Mouse (Mus musculus) liver, adult 2 months (tissue): ENCODE results near the gene Daam2.

Source experiments
- CTCF ChIP-seq: fragments of 200-500 bp; IDR thresholded peaks from 2 replicates; pipeline ENCODE4 v1.5.1; 2011; ENCODE audit warnings: low read depth, low read length, control low read depth
- POLR2A ChIP-seq: fragments of 200-500 bp; IDR thresholded peaks from 2 replicates; pipeline ENCODE4 v1.6.1; 2011; ENCODE audit warnings: low read length, control low read depth; ENCODE audit not compliant: insufficient read depth; ENCODE audit errors: extremely low read depth

DNA sequence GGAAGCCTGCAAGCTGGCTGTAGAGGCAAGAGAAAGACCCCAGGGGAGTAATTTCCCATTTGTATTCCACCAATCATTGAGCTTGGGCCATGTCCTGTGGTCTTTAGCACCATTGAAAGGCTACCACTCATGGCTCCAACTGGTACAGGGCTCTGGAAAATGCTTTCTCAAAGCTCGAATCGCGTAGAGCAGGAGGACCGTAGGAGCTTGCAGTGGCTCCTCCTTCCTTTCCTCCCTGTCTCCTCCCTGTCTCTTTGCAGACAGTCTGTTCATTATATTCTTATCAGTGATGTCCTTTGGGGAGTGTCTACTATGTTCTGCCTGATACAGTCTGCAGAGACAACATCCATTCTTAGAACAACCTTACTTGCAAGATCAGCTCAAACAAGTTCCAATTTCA, 18.7 kb downstream of the Daam2 start:
- TF ChIP-seq CTCF (no peak), POLR2A (no peak)
